Mouse (Mus musculus) lung, postnatal 0 days (tissue): ENCODE results near the gene Olfr221. TPM values are rescaled to one million over a fixed set of nuclear protein-coding genes. Genes with fewer than 3 reads are reported as not detected.

Experiments
- ATAC-seq: fragments of 200-750 bp; cut with Nextera tagmentation; 2 replicates; pipeline ENCODE4 v1.8.0; 2017; ENCODE audit warnings: moderate library complexity
- DNase-seq: peaks from one replicate; pipeline ENCODE4 v3.0.0-alpha.2; 2016; ENCODE audit warnings: low spot score
- H3K27ac ChIP-seq: fragments of 300-500 bp; sonication (generic); 2 replicates; pipeline ENCODE4 v1.5.1; 2014; ENCODE audit warnings: antibody characterized with exemption, mild to moderate bottlenecking, low read length, mixed read lengths
- H3K27me3 ChIP-seq: fragments of 300-500 bp; sonication (generic); replicated peaks from 2 replicates; pipeline ENCODE4 v1.6.1; 2014; ENCODE audit warnings: low read length, mixed read lengths; ENCODE audit not compliant: insufficient read depth
- H3K36me3 ChIP-seq: fragments of 300-500 bp; sonication (generic); 2 replicates; pipeline ENCODE4 v1.6.1; 2014; ENCODE audit warnings: low read length, mixed read lengths; ENCODE audit not compliant: insufficient read depth
- H3K4me1 ChIP-seq: fragments of 300-500 bp; sonication (generic); 2 replicates; pipeline ENCODE4 v1.6.1; 2014; ENCODE audit warnings: antibody characterized with exemption, low read depth, low read length, mixed read lengths; ENCODE audit not compliant: insufficient read depth
- H3K4me2 ChIP-seq: fragments of 300-500 bp; sonication (generic); replicated peaks from 2 replicates; pipeline ENCODE4 v1.6.1; 2014; ENCODE audit warnings: low read depth, mild to moderate bottlenecking, low read length, moderate library complexity, mixed read lengths
- H3K4me3 ChIP-seq: fragments of 300-500 bp; sonication (generic); 2 replicates; pipeline ENCODE4 v1.5.1; 2014; ENCODE audit warnings: low read depth, low read length
- H3K9ac ChIP-seq: fragments of 300-500 bp; sonication (generic); replicated peaks from 2 replicates; pipeline ENCODE4 v1.6.1; 2014; ENCODE audit warnings: low read depth, mild to moderate bottlenecking
- H3K9me3 ChIP-seq: fragments of 300-500 bp; sonication (generic); 2 replicates; pipeline ENCODE4 v1.6.1; 2016; ENCODE audit warnings: low read length, mixed read lengths
- CTCF ChIP-seq: IDR thresholded peaks from 2 replicates; pipeline ENCODE4 v1.5.1; 2016; ENCODE audit warnings: antibody characterized with exemption, mild to moderate bottlenecking
- EP300 ChIP-seq: IDR thresholded peaks from 2 replicates; pipeline ENCODE4 v1.6.1; 2016; ENCODE audit warnings: antibody characterized with exemption, mild to moderate bottlenecking, control low read depth
- WGBS: fragments of 180-500 bp; shearing (Covaris S2); extraction: QIAGEN DNeasy Blood & Tissue Kit; methylation state at CpG from one replicate; pipeline ENCODE4 v1.1.7; 2014; 5-methylcytosine and 5-hydroxymethylcytosine counted together
- polyA plus RNA-seq: library from polyadenylated mRNA; unstranded; fragments of >200 nt; fragmentation: Nextera tagmentation; extraction: Ambion mirVana; gene quantifications from 2 replicates; pipeline ENCODE4 v1.2.1, GENCODE M21; 2015

The Olfr221 gene
- polyA plus RNA-seq, 1 experiment from 2014 or later = not detected

DNA sequence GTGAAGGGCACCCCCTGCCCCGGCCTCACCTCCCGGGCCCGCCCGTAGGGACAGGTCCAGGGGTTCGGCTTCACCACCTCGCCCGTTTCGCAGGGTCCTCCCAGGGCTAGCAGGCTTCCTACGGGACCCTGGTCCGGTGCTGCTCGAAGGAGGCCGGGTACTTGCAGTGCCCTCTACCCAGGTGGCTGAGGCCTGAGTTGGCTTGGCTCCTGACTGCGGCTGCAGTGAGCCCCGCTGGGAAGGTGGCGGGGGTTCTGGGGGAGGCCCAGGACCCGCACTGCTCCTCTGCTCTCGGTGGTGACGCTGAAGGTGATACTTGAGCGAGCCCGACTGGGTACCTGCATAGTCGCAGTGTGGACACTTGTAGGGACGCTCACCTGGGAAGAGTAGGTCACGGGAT lies 35.5 kb downstream of the Olfr221 start:
- DNase-seq (no peak), ATAC-seq (no peak)
- Histone ChIP-seq H3K4me3 (no peak overlapping the region), H3K36me3 (peaks cover 30% of the 10 kb centered on the region), H3K27ac (no peak overlapping the region), H3K4me1 (peaks cover 3% of the 10 kb centered on the region; the same call in 1 of the 2 replicates), H3K9ac (no peak overlapping the region), H3K27me3 (no peaks in the 10 kb centered on the region), H3K9me3 (no peaks in the 10 kb centered on the region), H3K4me2 (no peak overlapping the region)
- WGBS = 92% methylated on average over 23 of the region's 23 CpGs
- TF ChIP-seq CTCF (no peak), EP300 (no peak)

DNA sequence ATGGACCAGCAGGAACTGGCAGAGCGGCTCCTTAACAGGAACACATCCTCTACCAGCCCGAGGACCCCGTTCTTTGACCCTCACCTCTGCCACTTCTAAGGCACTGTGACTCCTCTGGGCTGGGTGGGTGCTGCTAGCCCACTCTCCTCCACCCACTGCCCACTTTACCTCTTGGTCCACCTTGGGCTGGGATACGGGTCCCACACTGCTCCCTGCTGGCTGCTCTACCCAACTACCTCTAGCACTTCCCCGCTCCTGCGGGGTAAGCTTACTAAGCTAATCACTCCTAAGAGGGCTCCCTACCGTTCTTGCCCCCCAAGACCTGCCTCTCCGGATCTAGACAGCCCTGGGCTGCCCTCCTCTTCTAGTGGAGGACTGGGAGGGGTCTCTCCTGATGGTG lies 36.0 kb downstream of the Olfr221 start:
- H3K27me3 ChIP-seq = no peaks in the 10 kb centered on the region
- DNase-seq (no peak), ATAC-seq (no peak)
- no peak overlapping the region for H3K4me3 ChIP-seq
- peaks cover 30% of the 10 kb centered on the region for H3K36me3 ChIP-seq
- H3K4me1 ChIP-seq = peaks cover 3% of the 10 kb centered on the region; the same call in 1 of the 2 replicates
- H3K4me2 ChIP-seq = no peak overlapping the region
- H3K9ac ChIP-seq = no peak overlapping the region
- H3K9me3 ChIP-seq = no peaks in the 10 kb centered on the region
- TF ChIP-seq EP300 (no peak), CTCF (peak; percentile 51)
- 67% methylated on average over 8 of the region's 8 CpGs for WGBS
- no peak overlapping the region for H3K27ac ChIP-seq

DNA sequence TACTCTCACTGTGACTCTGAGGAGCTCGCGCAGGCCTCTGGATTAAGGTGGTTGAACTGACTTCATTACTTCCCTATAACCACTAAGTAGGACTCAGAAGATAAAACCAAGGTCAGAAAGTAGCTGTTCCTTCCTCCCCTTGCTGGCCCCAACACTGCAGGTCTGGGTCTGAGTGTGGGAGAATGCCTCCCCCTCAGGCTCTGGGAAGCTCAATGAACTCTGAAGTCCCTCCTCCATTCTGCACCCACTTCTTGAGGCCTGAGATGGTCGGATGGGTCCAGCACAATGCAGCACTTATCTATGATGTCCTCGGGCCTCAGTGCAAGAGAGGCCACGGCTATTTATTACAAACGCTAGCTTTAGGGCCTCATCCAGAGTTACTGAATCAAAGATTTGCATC lies 36.6 kb downstream of the Olfr221 start:
- no peak for DNase-seq
- no peak for ATAC-seq
- H3K9ac ChIP-seq = no peak overlapping the region
- whole genome bisulfite sequencing = 78% methylated on average over 6 of the region's 6 CpGs
- no peak overlapping the region for H3K27ac ChIP-seq
- H3K4me3 ChIP-seq = no peak overlapping the region
- H3K9me3 ChIP-seq = no peaks in the 10 kb centered on the region
- peaks cover 3% of the 10 kb centered on the region; the same call in 1 of the 2 replicates for H3K4me1 ChIP-seq
- peaks cover 30% of the 10 kb centered on the region for H3K36me3 ChIP-seq
- H3K27me3 ChIP-seq = no peaks in the 10 kb centered on the region
- no peak overlapping the region for H3K4me2 ChIP-seq
- TF ChIP-seq CTCF (no peak), EP300 (no peak)

DNA sequence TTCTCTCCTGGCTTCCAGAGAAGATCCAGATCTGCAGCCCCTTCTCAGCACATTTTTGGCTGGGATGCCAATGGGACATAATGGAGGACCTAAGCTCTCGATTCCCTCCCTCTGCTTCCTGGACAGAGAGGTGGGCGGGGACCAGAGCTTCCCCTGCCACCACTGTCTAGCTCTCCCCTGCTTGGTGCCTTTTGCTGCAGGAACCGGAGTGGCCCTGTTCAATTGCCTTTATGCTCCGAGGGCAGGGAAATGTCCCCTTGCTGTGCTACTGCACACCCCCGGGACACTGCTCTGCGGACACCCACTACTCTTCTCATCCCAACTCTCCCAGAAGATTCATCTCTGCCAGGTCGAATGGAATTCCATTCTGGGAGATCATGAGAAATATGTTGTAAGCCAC lies 37.1 kb downstream of the Olfr221 start:
- Histone ChIP-seq H3K4me1 (no peaks in the 10 kb centered on the region), H3K9ac (no peak overlapping the region), H3K27ac (no peak overlapping the region), H3K4me2 (no peak overlapping the region), H3K36me3 (peaks cover 30% of the 10 kb centered on the region), H3K4me3 (no peak overlapping the region), H3K27me3 (no peaks in the 10 kb centered on the region), H3K9me3 (no peaks in the 10 kb centered on the region)
- DNase-seq = no peak
- TF ChIP-seq CTCF = no peak
- TF ChIP-seq EP300 = no peak
- no peak for ATAC-seq
- WGBS = 75% methylated on average over 7 of the region's 7 CpGs

DNA sequence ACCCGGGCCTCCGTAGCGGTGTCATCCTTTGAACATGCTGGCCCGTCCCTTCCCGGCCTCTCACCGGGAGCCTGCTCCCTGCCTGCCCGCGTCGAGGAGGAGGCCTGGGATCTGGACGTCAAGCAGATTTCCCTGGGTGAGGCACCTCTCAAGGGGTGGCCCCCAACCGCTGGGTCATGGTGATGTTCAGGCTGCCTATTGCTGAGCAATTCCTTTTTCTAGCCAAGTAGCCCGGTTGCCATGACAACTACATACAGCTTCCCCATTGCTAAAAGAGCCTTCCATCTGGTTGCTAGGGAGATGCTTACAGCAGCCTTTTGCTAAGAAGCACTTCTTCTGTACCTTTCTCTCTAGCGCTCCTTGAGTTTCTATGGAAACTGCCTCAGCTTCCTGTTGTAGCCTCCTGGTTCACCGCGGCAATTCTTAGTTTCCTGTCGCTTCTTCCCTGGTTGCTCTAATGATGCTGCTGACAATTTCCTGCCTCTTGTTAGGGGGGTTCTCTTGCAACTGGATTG lies 38.2 kb downstream of the Olfr221 start:
- Histone ChIP-seq H3K4me3 (no peak overlapping the region), H3K27ac (no peak overlapping the region), H3K9ac (no peak overlapping the region), H3K4me1 (no peaks in the 10 kb centered on the region), H3K27me3 (no peaks in the 10 kb centered on the region), H3K4me2 (no peak overlapping the region), H3K9me3 (no peaks in the 10 kb centered on the region), H3K36me3 (peaks cover 30% of the 10 kb centered on the region)
- 53% methylated on average over 16 of the region's 16 CpGs for WGBS
- ATAC-seq (no peak), DNase-seq (peak; percentile 45)
- TF ChIP-seq CTCF = no peak
- no peak for TF ChIP-seq EP300

DNA sequence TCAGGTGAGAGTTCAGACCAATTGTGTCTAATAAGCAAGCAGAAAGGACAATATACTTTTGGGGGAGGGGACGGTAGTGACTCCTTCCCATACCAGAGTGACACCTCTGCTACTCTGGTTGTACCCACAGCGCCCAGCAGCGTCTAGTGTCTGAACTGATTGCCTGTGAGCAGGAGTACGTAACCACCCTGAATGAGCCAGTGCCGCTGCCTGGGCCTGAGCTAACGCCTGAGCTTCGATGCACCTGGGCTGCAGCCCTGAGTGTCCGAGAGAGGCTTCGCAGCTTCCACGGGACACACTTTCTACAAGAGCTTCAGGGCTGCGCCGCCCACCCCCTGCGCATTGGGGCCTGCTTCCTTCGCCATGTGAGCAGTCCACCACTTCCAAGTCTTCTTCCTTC lies 44.8 kb downstream of the Olfr221 start:
- no peak overlapping the region for H3K9ac ChIP-seq
- peaks cover 29% of the 10 kb centered on the region; the same call in 1 of the 2 replicates for H3K36me3 ChIP-seq
- ATAC-seq = no peak
- WGBS = 89% methylated on average over 14 of the region's 14 CpGs
- TF ChIP-seq EP300 = no peak
- no peak for TF ChIP-seq CTCF
- H3K27ac ChIP-seq = no peak overlapping the region
- no peaks in the 10 kb centered on the region for H3K27me3 ChIP-seq
- DNase-seq = no peak
- no peaks in the 10 kb centered on the region for H3K4me1 ChIP-seq
- no peaks in the 10 kb centered on the region for H3K9me3 ChIP-seq
- no peak overlapping the region for H3K4me3 ChIP-seq
- H3K4me2 ChIP-seq = no peak overlapping the region

DNA sequence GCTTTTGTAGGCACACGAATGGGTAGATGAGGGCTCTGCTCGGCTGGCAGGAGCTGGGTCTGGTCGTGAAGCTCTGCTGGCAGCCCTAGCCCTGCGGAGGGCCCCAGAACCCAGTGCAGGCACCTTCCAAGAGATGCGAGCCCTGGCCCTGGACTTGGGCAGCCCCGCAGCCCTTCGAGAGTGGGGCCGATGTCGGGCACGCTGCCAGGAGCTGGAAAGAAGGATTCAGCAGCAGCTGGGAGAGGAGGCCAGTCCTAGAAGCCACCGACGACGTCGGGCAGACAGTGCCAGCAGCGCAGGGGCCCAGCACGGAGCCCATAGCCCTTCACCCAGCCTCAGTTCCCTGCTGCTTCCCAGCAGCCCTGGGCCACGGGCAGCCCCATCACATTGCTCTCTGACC lies 45.4 kb downstream of the Olfr221 start:
- Histone ChIP-seq H3K9me3 (no peaks in the 10 kb centered on the region), H3K4me2 (no peak overlapping the region), H3K27ac (no peak overlapping the region), H3K36me3 (peaks cover 28% of the 10 kb centered on the region; the same call in 1 of the 2 replicates), H3K4me1 (no peaks in the 10 kb centered on the region), H3K4me3 (no peak overlapping the region), H3K9ac (no peak overlapping the region), H3K27me3 (no peaks in the 10 kb centered on the region)
- WGBS = 53% methylated on average over 15 of the region's 17 CpGs
- no peak for TF ChIP-seq CTCF
- TF ChIP-seq EP300 = no peak
- DNase-seq (no peak), ATAC-seq (no peak)
